Mouse (Mus musculus) hindbrain, embryonic 15.5 days (tissue): ENCODE results near the gene Sytl3. TPM values are rescaled to one million over a fixed set of nuclear protein-coding genes. Genes with fewer than 3 reads are reported as not detected.

Experiments
- ATAC-seq: fragments of 200-750 bp; cut with Nextera tagmentation; 2 replicates; pipeline ENCODE4 v1.8.0; 2017; ENCODE audit warnings: low read depth, moderate number of reproducible peaks, moderate TSS enrichment; ENCODE audit not compliant: low FRiP score
- H3K27ac ChIP-seq: fragments of 300-500 bp; sonication (generic); replicated peaks from 2 replicates; pipeline ENCODE4 v1.5.1; 2015; ENCODE audit warnings: mild to moderate bottlenecking, inconsistent platforms
- H3K27me3 ChIP-seq: fragments of 300-500 bp; sonication (generic); 2 replicates; pipeline ENCODE4 v1.6.1; 2015; ENCODE audit warnings: control low read depth, inconsistent platforms
- H3K36me3 ChIP-seq: fragments of 300-500 bp; sonication (generic); 2 replicates; pipeline ENCODE4 v1.6.1; 2015; ENCODE audit warnings: control low read depth, inconsistent platforms
- H3K4me1 ChIP-seq: fragments of 300-500 bp; sonication (generic); replicated peaks from 2 replicates; pipeline ENCODE4 v1.6.1; 2015; ENCODE audit warnings: control low read depth, inconsistent platforms
- H3K4me2 ChIP-seq: fragments of 300-500 bp; sonication (generic); 2 replicates; pipeline ENCODE4 v1.6.1; 2015; ENCODE audit warnings: moderate library complexity, mild to moderate bottlenecking, inconsistent platforms
- H3K4me3 ChIP-seq: fragments of 300-500 bp; sonication (generic); 2 replicates; pipeline ENCODE4 v1.5.1; 2015; ENCODE audit warnings: mild to moderate bottlenecking, inconsistent platforms
- H3K9ac ChIP-seq: fragments of 300-500 bp; sonication (generic); 2 replicates; pipeline ENCODE4 v1.6.1; 2015; ENCODE audit warnings: inconsistent platforms
- H3K9me3 ChIP-seq: fragments of 300-500 bp; sonication (generic); 2 replicates; pipeline ENCODE4 v1.6.1; 2016; ENCODE audit warnings: control low read depth, inconsistent platforms
- WGBS: fragments of 180-500 bp; shearing (Covaris S2); methylation state at CpG from one replicate; pipeline ENCODE4 v1.1.7; 2015; 5-methylcytosine and 5-hydroxymethylcytosine counted together
- polyA plus RNA-seq: library from polyadenylated mRNA; unstranded; fragments of >200 nt; fragmentation: Nextera tagmentation; extraction: Ambion mirVana; gene quantifications from 2 replicates; pipeline ENCODE4 v1.2.1, GENCODE M21; 2015

The Sytl3 gene
- polyA plus RNA-seq, 1 experiment from 2014 or later: 1.2 TPM

DNA sequence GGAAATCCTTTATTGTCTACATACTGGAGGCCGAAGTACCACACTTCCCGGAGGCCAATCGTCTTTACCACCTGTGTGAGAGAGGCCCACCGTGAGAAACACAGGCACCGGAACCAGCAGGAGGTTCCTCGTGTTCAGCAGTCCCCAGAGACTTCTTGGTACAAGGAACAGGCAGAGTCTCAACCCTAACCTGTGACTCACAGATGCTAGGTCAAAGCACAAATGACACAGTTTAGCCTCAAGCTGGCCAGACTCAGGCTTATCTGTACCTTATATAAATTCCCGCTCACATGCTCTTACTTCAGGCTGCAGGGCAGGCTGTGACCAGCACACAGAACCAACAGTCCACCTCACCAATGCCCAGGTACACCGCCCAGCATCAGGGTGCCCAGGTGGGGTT lies 97.0 kb downstream of the Sytl3 start:
- Histone ChIP-seq H3K4me2 (no peak overlapping the region), H3K27me3 (no peaks in the 10 kb centered on the region), H3K4me1 (peaks cover 6% of the 10 kb centered on the region; the same call in 1 of the 2 replicates), H3K9ac (no peak overlapping the region), H3K27ac (no peak overlapping the region), H3K9me3 (no peaks in the 10 kb centered on the region), H3K4me3 (no peak overlapping the region), H3K36me3 (no peaks in the 10 kb centered on the region)
- no peak for ATAC-seq
- 88% methylated on average over 8 of the region's 8 CpGs for WGBS

DNA sequence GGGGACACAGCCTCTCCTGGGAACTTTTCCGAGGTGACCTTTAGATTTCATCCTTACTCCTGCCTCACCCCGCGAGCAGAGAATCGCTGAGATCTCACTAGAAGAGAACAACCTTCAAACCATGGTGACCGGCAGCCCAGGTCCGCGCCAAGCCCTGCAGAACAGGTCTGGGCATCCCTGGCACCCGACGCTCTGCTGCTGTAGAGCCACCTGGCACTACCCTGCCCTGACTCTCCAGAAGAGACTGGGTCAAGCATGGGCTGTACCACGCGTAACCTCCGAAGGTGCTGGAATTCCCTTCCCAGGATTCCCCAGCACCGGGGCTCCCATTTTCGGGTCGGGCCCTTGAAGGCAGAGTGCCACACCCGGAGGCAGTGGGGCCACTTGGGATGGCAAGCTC lies 99.0 kb downstream of the Sytl3 start:
- Histone ChIP-seq H3K27me3 (no peaks in the 10 kb centered on the region), H3K4me2 (no peak overlapping the region), H3K9ac (no peak overlapping the region), H3K4me1 (peaks cover 6% of the 10 kb centered on the region; the same call in 1 of the 2 replicates), H3K27ac (no peak overlapping the region), H3K36me3 (no peaks in the 10 kb centered on the region), H3K9me3 (no peaks in the 10 kb centered on the region), H3K4me3 (no peak overlapping the region)
- 97% methylated on average over 16 of the region's 16 CpGs for WGBS
- no peak for ATAC-seq

DNA sequence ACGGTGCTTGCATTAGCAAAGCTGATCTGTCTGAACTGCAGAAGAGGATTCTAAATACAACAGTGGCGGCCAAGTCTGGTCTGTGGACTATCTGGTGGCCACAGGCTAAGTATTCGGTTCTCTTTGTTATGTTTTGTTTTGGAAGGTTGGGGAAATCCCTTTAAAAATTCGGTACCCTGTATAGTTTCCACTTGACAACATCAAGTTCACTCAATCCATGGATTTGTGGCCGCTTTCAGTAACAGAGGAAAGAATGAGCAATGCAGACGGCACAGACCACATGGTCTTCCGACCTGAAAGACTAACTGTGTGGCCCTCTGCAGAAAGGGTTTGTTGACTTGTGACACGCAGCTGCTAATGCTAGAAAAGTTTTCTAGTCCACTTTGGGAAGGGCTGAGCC lies 100.0 kb downstream of the Sytl3 start:
- peaks cover 6% of the 10 kb centered on the region; the same call in 1 of the 2 replicates for H3K4me1 ChIP-seq
- H3K27ac ChIP-seq: no peak overlapping the region
- H3K9me3 ChIP-seq: no peaks in the 10 kb centered on the region
- ATAC-seq: no peak
- no peaks in the 10 kb centered on the region for H3K27me3 ChIP-seq
- WGBS: 83% methylated on average over 8 of the region's 8 CpGs
- no peaks in the 10 kb centered on the region for H3K36me3 ChIP-seq
- H3K9ac ChIP-seq: no peak overlapping the region
- no peak overlapping the region for H3K4me2 ChIP-seq
- no peak overlapping the region for H3K4me3 ChIP-seq

GRCm38 (mm10) chr17:6759717-6760292 lies 100.9 kb downstream of the Sytl3 start:
- whole genome bisulfite sequencing: 32% methylated on average over 9 of the region's 9 CpGs
- Histone ChIP-seq H3K4me3 (no peak overlapping the region), H3K9me3 (no peaks in the 10 kb centered on the region), H3K36me3 (no peaks in the 10 kb centered on the region), H3K9ac (no peak overlapping the region), H3K27me3 (no peaks in the 10 kb centered on the region), H3K4me1 (peaks cover 6% of the 10 kb centered on the region; the same call in 1 of the 2 replicates), H3K4me2 (no peak overlapping the region), H3K27ac (no peak overlapping the region)
- ATAC-seq: no peak

GRCm38 (mm10) chr17:6763513-6764226 lies 104.8 kb downstream of the Sytl3 start:
- no peak overlapping the region for H3K27ac ChIP-seq
- WGBS: 25% methylated on average over 7 of the region's 7 CpGs

DNA sequence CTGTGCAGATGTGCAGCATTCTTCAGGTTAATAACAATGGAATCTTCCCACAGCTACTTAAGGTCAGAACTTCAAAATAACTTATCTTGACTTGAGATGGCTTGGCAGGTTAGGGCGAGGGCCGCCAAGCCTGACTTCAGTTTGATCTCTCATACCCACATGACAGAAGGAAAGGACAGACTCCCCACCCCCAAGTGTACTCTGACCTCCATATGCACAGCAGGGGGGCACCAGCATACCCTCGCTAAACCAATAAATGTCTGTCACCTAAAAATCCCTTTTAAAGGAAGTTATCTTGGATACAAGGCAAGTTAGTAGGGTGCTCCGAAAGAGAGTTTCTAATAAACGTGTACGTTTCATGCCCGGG lies 105.3 kb downstream of the Sytl3 start:
- Histone ChIP-seq H3K4me1 (peaks cover 6% of the 10 kb centered on the region; the same call in 1 of the 2 replicates), H3K4me2 (no peak overlapping the region), H3K9ac (no peak overlapping the region), H3K27ac (no peak overlapping the region), H3K27me3 (no peaks in the 10 kb centered on the region), H3K9me3 (no peaks in the 10 kb centered on the region), H3K4me3 (no peak overlapping the region), H3K36me3 (no peaks in the 10 kb centered on the region)
- no peak for ATAC-seq
- 64% methylated on average over 7 of the region's 7 CpGs for WGBS

More at GRCm38 (mm10) chr17:6763513-6764226, 104.8 kb downstream of the Sytl3 start:
- Histone ChIP-seq H3K4me2 (no peak overlapping the region), H3K36me3 (no peaks in the 10 kb centered on the region), H3K9me3 (no peaks in the 10 kb centered on the region), H3K4me1 (peaks cover 6% of the 10 kb centered on the region; the same call in 1 of the 2 replicates), H3K9ac (no peak overlapping the region), H3K4me3 (no peak overlapping the region), H3K27me3 (no peaks in the 10 kb centered on the region)
- no peak for ATAC-seq

GRCm38 (mm10) chr17:6764730-6765129 lies 105.8 kb downstream of the Sytl3 start:
- H3K36me3 ChIP-seq: no peaks in the 10 kb centered on the region
- no peak overlapping the region for H3K9ac ChIP-seq
- no peak for ATAC-seq
- H3K27me3 ChIP-seq: no peaks in the 10 kb centered on the region
- 70% methylated on average over 4 of the region's 4 CpGs for WGBS
- H3K27ac ChIP-seq: no peak overlapping the region
- peaks cover 5% of the 10 kb centered on the region; the same call in 1 of the 2 replicates for H3K4me1 ChIP-seq
- no peak overlapping the region for H3K4me2 ChIP-seq
- no peaks in the 10 kb centered on the region for H3K9me3 ChIP-seq
- H3K4me3 ChIP-seq: no peak overlapping the region

- no peak for ATAC-seq
- WGBS: 26% methylated on average over 2 of the region's 2 CpGs
- Histone ChIP-seq H3K9ac (no peak overlapping the region), H3K27ac (no peak overlapping the region), H3K27me3 (no peaks in the 10 kb centered on the region), H3K9me3 (no peaks in the 10 kb centered on the region), H3K4me2 (no peak overlapping the region), H3K4me1 (0 out of 2 replicates have a peak, but pooled peaks cover 4% of the 10 kb centered on the region), H3K36me3 (no peaks in the 10 kb centered on the region), H3K4me3 (no peak overlapping the region)
These were observed 107.0 kb downstream of the Sytl3 start for GRCm38 (mm10) chr17:6765886-6766285.

DNA sequence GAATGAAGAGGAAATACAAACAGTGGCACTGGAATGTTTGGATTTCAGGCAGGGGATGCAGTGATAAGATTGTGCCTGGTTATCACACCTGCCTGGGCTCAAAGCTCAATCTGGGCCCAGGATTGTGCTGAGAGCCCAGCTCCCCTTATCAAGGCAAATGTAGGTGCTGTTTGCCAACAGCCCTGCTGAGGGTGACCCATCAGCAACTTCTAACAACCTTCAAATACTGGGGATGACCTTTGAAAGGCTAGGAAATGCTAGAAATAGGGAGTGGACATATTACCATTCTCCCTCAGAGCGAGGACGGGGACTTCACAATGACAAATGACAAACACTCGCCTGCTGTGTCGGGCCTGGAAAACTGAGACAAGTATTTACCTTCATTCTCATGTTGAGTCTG lies 107.9 kb downstream of the Sytl3 start:
- no peak for ATAC-seq
- WGBS: 69% methylated on average over 4 of the region's 4 CpGs
- H3K27ac ChIP-seq: no peak overlapping the region
- H3K27me3 ChIP-seq: no peaks in the 10 kb centered on the region
- H3K9ac ChIP-seq: no peak overlapping the region
- H3K9me3 ChIP-seq: no peaks in the 10 kb centered on the region
- no peaks in the 10 kb centered on the region for H3K36me3 ChIP-seq
- H3K4me3 ChIP-seq: no peak overlapping the region
- no peak overlapping the region for H3K4me2 ChIP-seq
- 0 out of 2 replicates have a peak, but pooled peaks cover 4% of the 10 kb centered on the region for H3K4me1 ChIP-seq

GRCm38 (mm10) chr17:6767771-6768170 lies 108.9 kb downstream of the Sytl3 start:
- WGBS: 65% methylated on average over 5 of the region's 5 CpGs
- H3K4me1 ChIP-seq: 0 out of 2 replicates have a peak, but pooled peaks cover 4% of the 10 kb centered on the region

GRCm38 (mm10) chr17:6768301-6768788 lies 109.5 kb downstream of the Sytl3 start:
- no peak overlapping the region for H3K27ac ChIP-seq
- no peak for ATAC-seq
- H3K9ac ChIP-seq: no peak overlapping the region
- no peak overlapping the region for H3K4me2 ChIP-seq
- H3K4me3 ChIP-seq: no peak overlapping the region
- no peaks in the 10 kb centered on the region for H3K27me3 ChIP-seq
- 0 out of 2 replicates have a peak, but pooled peaks cover 4% of the 10 kb centered on the region for H3K4me1 ChIP-seq
- 87% methylated on average over 5 of the region's 5 CpGs for WGBS
- no peaks in the 10 kb centered on the region for H3K36me3 ChIP-seq
- no peaks in the 10 kb centered on the region for H3K9me3 ChIP-seq

More at GRCm38 (mm10) chr17:6767771-6768170, 108.9 kb downstream of the Sytl3 start:
- Histone ChIP-seq H3K27ac (no peak overlapping the region), H3K4me3 (no peak overlapping the region), H3K27me3 (no peaks in the 10 kb centered on the region), H3K9me3 (no peaks in the 10 kb centered on the region), H3K4me2 (no peak overlapping the region), H3K36me3 (no peaks in the 10 kb centered on the region), H3K9ac (no peak overlapping the region)
- no peak for ATAC-seq

DNA sequence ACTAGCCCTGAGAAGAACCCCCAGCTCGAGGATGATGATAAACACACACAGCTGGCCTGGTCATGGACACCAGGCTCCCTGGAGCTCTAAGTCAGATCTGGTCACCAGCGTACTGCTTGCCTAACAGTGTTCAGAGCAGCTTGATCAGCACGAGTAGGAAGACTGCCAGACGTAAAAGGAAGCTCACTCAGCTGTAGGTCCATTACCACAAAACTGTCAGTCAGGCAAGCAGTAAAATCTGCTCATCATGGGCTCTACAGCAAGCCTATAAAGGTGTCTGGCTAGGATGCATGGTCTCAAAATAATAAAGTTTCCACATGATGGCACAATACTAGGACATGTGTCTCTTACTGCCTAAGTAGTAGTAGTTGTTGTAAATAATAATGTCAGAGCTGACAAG lies 110.7 kb downstream of the Sytl3 start:
- no peaks in the 10 kb centered on the region for H3K9me3 ChIP-seq
- H3K27ac ChIP-seq: no peak overlapping the region
- 57% methylated on average over 4 of the region's 4 CpGs for WGBS
- no peaks in the 10 kb centered on the region for H3K27me3 ChIP-seq
- ATAC-seq: no peak
- H3K4me3 ChIP-seq: no peak overlapping the region
- 0 out of 2 replicates have a peak, but pooled peaks cover 4% of the 10 kb centered on the region for H3K4me1 ChIP-seq
- H3K36me3 ChIP-seq: no peaks in the 10 kb centered on the region
- no peak overlapping the region for H3K4me2 ChIP-seq
- H3K9ac ChIP-seq: no peak overlapping the region
